Mouse (Mus musculus): ENCODE data around the gene Pde4d. TPM values are rescaled to one million over a fixed set of nuclear protein-coding genes. Genes with fewer than 3 reads are reported as not detected.

Pde4d gene
- polyA plus RNA-seq, 1 experiment, result 33.8 TPM

DNA sequence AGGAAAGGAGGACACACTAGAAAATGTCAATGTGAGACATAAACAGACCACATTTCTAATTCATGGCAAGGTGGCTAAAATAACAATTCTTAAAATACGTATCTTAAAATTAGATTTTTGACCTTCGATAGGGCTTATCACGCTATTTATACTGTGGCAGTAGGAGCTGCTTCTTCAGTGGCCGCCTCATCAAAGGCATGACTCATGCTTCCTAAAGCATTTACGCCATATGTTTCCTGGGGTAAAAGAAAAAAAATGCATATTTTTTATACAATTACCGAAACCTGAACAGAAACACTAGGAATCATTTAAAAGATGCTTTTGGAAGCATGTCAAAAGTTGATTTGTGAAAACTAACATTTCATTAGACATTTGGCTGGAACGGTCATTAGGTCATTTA is 721.9 kb downstream of the Pde4d start:
- WGBS, result 13% methylated on average over 7 of the region's 7 CpGs
- DNase-seq, result peak in 1 of 2 experiments; percentile 81
- Histone ChIP-seq H3K27ac (ENCODE audit: insufficient read depth, low read length) (peak overlapping the region; percentile 71; the same call in 1 of the 2 replicates), H3K4me1 (ENCODE audit: control insufficient read depth, insufficient read depth, low read length) (peaks cover 30% of the 10 kb centered on the region; the same call in 1 of the 2 replicates), H3K4me3 (replicated peaks; ENCODE audit: insufficient read depth, low read depth, low read length) (no peak overlapping the region), H3K27me3 (ENCODE audit: control insufficient read depth, insufficient read depth, low read length) (no peaks in the 10 kb centered on the region)
- TF ChIP-seq POLR2A (IDR thresholded peaks at IDR 0.05; ENCODE audit: borderline replicate concordance, insufficient read depth, low read length) (no peak), CTCF (IDR thresholded peaks at IDR 0.05; ENCODE audit: borderline replicate concordance, insufficient read depth, low read depth, low read length) (no peak)

DNA sequence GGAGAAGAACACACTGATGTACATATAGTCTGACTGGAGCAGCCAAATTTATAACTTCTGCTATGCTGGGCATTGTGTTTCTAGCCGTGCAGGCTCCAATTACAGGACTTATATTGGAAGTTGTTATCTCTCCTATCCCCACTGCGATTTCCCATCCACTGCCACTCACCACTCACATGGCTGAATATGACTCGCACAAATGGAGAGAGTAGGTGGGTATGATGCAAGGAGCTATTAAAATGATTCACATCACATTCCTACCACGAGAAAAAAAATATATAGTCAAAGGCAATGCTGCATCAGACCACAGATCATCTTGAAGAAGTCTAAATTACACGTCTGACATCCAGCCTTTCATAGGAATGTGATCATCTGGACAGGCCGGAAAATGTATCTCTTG is 725.5 kb downstream of the Pde4d start:
- 76% methylated on average over 6 of the region's 6 CpGs for WGBS
- DNase-seq, result no peak
- TF ChIP-seq POLR2A (IDR thresholded peaks at IDR 0.05; ENCODE audit: borderline replicate concordance, insufficient read depth, low read length), result no peak
- TF ChIP-seq CTCF (IDR thresholded peaks at IDR 0.05; ENCODE audit: borderline replicate concordance, insufficient read depth, low read depth, low read length), result no peak
- Histone ChIP-seq H3K27ac (ENCODE audit: insufficient read depth, low read length) (no peak overlapping the region), H3K27me3 (ENCODE audit: control insufficient read depth, insufficient read depth, low read length) (no peaks in the 10 kb centered on the region), H3K4me1 (ENCODE audit: control insufficient read depth, insufficient read depth, low read length) (peaks cover 31% of the 10 kb centered on the region; the same call in 1 of the 2 replicates), H3K4me3 (replicated peaks; ENCODE audit: insufficient read depth, low read depth, low read length) (no peak overlapping the region)

- Histone ChIP-seq H3K27me3 (ENCODE audit: control insufficient read depth, insufficient read depth, low read length) (no peaks in the 10 kb centered on the region), H3K4me1 (ENCODE audit: control insufficient read depth, insufficient read depth, low read length) (peaks cover 29% of the 10 kb centered on the region; the same call in 1 of the 2 replicates), H3K27ac (ENCODE audit: insufficient read depth, low read length) (peak overlapping the region; percentile 76), H3K4me3 (replicated peaks; ENCODE audit: insufficient read depth, low read depth, low read length) (no peak overlapping the region)
- TF ChIP-seq POLR2A (IDR thresholded peaks at IDR 0.05; ENCODE audit: borderline replicate concordance, insufficient read depth, low read length) (no peak), CTCF (IDR thresholded peaks at IDR 0.05; ENCODE audit: borderline replicate concordance, insufficient read depth, low read depth, low read length) (no peak)
- peak; percentile 93 to 97 for DNase-seq
- 9% methylated on average over 11 of the region's 11 CpGs for WGBS
These were observed 726.3 kb downstream of the Pde4d start for GRCm38 (mm10) chr13:109175852-109176621.

GRCm38 (mm10) chr13:109181363-109181762 is 731.6 kb downstream of the Pde4d start:
- Histone ChIP-seq H3K4me1 (ENCODE audit: control insufficient read depth, insufficient read depth, low read length) (peaks cover 4% of the 10 kb centered on the region; the same call in 1 of the 2 replicates), H3K4me3 (replicated peaks; ENCODE audit: insufficient read depth, low read depth, low read length) (no peak overlapping the region), H3K27ac (ENCODE audit: insufficient read depth, low read length) (no peak overlapping the region), H3K27me3 (ENCODE audit: control insufficient read depth, insufficient read depth, low read length) (no peaks in the 10 kb centered on the region)
- TF ChIP-seq CTCF (IDR thresholded peaks at IDR 0.05; ENCODE audit: borderline replicate concordance, insufficient read depth, low read depth, low read length) (no peak), POLR2A (IDR thresholded peaks at IDR 0.05; ENCODE audit: borderline replicate concordance, insufficient read depth, low read length) (no peak)
- WGBS, result 51% methylated on average over 6 of the region's 6 CpGs
- no peak for DNase-seq

DNA sequence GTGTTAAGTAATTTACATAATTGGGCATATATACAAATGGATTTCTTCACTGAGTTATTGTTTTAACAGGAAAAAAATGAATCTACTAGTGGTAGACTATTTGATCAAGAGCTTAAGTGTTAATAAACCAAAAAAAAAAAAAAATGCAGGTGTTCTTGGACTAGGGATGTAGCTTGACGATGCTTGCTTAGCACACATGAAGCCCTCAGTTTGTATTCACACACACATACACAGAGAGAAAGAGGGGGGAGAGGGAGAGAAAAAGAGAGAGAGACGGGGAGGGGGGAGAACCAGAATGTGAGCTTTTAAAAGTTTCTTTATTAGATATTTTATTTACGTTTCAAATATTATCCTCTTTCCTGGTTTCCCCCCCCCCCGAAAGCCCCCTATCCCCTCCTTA is 740.9 kb downstream of the Pde4d start:
- 80% methylated on average over 4 of the region's 4 CpGs for WGBS

DNA sequence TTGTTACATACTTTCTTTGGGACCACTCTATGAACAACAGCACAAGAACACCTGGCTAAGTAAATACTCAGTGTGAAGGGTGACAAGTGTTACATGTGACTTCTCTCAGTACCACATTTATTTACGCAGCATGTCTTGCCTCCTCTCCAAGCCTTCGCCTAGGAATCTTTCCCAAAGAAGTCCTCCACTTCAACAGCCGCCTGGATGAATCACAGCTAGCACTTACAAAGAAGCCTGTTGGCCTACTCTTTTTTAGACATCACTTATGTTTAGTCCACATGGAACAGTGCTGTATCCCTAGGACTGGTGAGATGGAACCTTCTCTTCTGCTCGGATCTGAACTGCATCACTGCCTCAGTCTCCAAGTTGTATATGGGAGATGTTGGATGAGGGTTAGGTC is 741.4 kb downstream of the Pde4d start:
- H3K4me3 ChIP-seq (replicated peaks; ENCODE audit: insufficient read depth, low read depth, low read length), result no peak overlapping the region
- WGBS, result 91% methylated on average over 4 of the region's 4 CpGs
- no peak for DNase-seq
- H3K4me1 ChIP-seq (ENCODE audit: control insufficient read depth, insufficient read depth, low read length), result peaks cover 4% of the 10 kb centered on the region
- H3K27me3 ChIP-seq (ENCODE audit: control insufficient read depth, insufficient read depth, low read length), result no peaks in the 10 kb centered on the region
- no peak overlapping the region for H3K27ac ChIP-seq (ENCODE audit: insufficient read depth, low read length)
- no peak for TF ChIP-seq CTCF (IDR thresholded peaks at IDR 0.05; ENCODE audit: borderline replicate concordance, insufficient read depth, low read depth, low read length)
- no peak for TF ChIP-seq POLR2A (IDR thresholded peaks at IDR 0.05; ENCODE audit: borderline replicate concordance, insufficient read depth, low read length)

More for the DNA sequence above, 740.9 kb downstream of the Pde4d start:
- Histone ChIP-seq H3K27me3 (ENCODE audit: control insufficient read depth, insufficient read depth, low read length) (no peaks in the 10 kb centered on the region), H3K4me3 (replicated peaks; ENCODE audit: insufficient read depth, low read depth, low read length) (no peak overlapping the region), H3K27ac (ENCODE audit: insufficient read depth, low read length) (no peak overlapping the region), H3K4me1 (ENCODE audit: control insufficient read depth, insufficient read depth, low read length) (peaks cover 4% of the 10 kb centered on the region)
- no peak for DNase-seq
- no peak for TF ChIP-seq POLR2A (IDR thresholded peaks at IDR 0.05; ENCODE audit: borderline replicate concordance, insufficient read depth, low read length)
- no peak for TF ChIP-seq CTCF (IDR thresholded peaks at IDR 0.05; ENCODE audit: borderline replicate concordance, insufficient read depth, low read depth, low read length)

- DNase-seq, result no peak
- peaks cover 7% of the 10 kb centered on the region for H3K4me1 ChIP-seq (ENCODE audit: control insufficient read depth, insufficient read depth, low read length)
- 76% methylated on average over 9 of the region's 9 CpGs for WGBS
- H3K4me3 ChIP-seq (replicated peaks; ENCODE audit: insufficient read depth, low read depth, low read length), result no peak overlapping the region
- TF ChIP-seq CTCF (IDR thresholded peaks at IDR 0.05; ENCODE audit: borderline replicate concordance, insufficient read depth, low read depth, low read length) (no peak), POLR2A (IDR thresholded peaks at IDR 0.05; ENCODE audit: borderline replicate concordance, insufficient read depth, low read length) (no peak)
- no peaks in the 10 kb centered on the region for H3K27me3 ChIP-seq (ENCODE audit: control insufficient read depth, insufficient read depth, low read length)
- H3K27ac ChIP-seq (ENCODE audit: insufficient read depth, low read length), result no peak overlapping the region
These were observed 755.8 kb downstream of the Pde4d start for GRCm38 (mm10) chr13:109205541-109205940.

DNA sequence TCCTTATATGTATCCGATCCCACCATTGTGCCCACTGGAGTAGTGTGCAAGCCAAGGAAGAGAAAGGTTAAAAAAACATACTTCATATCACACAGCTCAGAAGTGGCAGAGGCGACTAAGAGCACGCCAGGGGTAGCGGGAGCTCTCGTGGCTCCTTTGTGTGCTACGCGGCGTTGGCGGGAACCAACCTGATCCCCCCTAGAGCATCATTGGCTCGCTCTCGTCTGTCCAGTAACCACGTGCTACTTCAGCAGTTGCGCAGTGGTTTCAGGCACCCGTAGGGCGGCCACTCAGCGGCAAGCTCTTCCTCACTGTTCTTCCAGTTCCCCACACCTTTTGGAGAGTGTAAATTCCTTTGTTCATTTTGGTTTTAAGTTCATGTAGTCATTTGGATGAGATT is 758.9 kb downstream of the Pde4d start:
- no peak for DNase-seq
- H3K27me3 ChIP-seq (ENCODE audit: control insufficient read depth, insufficient read depth, low read length), result no peaks in the 10 kb centered on the region
- peaks cover 7% of the 10 kb centered on the region for H3K4me1 ChIP-seq (ENCODE audit: control insufficient read depth, insufficient read depth, low read length)
- H3K4me3 ChIP-seq (replicated peaks; ENCODE audit: insufficient read depth, low read depth, low read length), result no peak overlapping the region
- no peak overlapping the region for H3K27ac ChIP-seq (ENCODE audit: insufficient read depth, low read length)
- WGBS, result 96% methylated on average over 16 of the region's 16 CpGs
- no peak for TF ChIP-seq POLR2A (IDR thresholded peaks at IDR 0.05; ENCODE audit: borderline replicate concordance, insufficient read depth, low read length)
- no peak for TF ChIP-seq CTCF (IDR thresholded peaks at IDR 0.05; ENCODE audit: borderline replicate concordance, insufficient read depth, low read depth, low read length)
